Mouse (Mus musculus) hindbrain, embryonic 11.5 days (tissue): ENCODE results near the gene Tmem54. TPM values are rescaled to one million over a fixed set of nuclear protein-coding genes. Genes with fewer than 3 reads are reported as not detected.

Experiments used
- ATAC-seq: fragments of 200-750 bp; cut with Nextera tagmentation; 2 replicates; pipeline ENCODE4 v1.8.0; 2017; ENCODE audit warnings: mild to moderate bottlenecking, moderate TSS enrichment, moderate library complexity; ENCODE audit not compliant: low FRiP score
- DNase-seq: peaks from one replicate; pipeline ENCODE4 v3.0.0-alpha.2; 2015; ENCODE audit warnings: low spot score
- H3K27ac ChIP-seq: fragments of 300-500 bp; sonication (generic); 2 replicates; pipeline ENCODE4 v1.5.1; 2014; ENCODE audit warnings: mild to moderate bottlenecking, low read depth, low read length
- H3K27me3 ChIP-seq: fragments of 300-500 bp; sonication (generic); 2 replicates; pipeline ENCODE4 v1.6.1; 2014; ENCODE audit warnings: mild to moderate bottlenecking, low read length, moderate library complexity, mixed read lengths; ENCODE audit not compliant: control insufficient read depth, insufficient read depth
- H3K36me3 ChIP-seq: fragments of 300-500 bp; sonication (generic); 2 replicates; pipeline ENCODE4 v1.6.1; 2014; ENCODE audit warnings: mild to moderate bottlenecking, low read length, moderate library complexity, mixed read lengths; ENCODE audit not compliant: control insufficient read depth, insufficient read depth
- H3K4me1 ChIP-seq: fragments of 300-500 bp; sonication (generic); replicated peaks from 2 replicates; pipeline ENCODE4 v1.6.1; 2014; ENCODE audit warnings: low read length, mixed read lengths; ENCODE audit not compliant: control insufficient read depth, insufficient read depth
- H3K4me2 ChIP-seq: fragments of 300-500 bp; sonication (generic); replicated peaks from 2 replicates; pipeline ENCODE4 v1.6.1; 2014; ENCODE audit warnings: mild to moderate bottlenecking, low read depth, low read length
- H3K4me3 ChIP-seq: fragments of 300-500 bp; sonication (generic); 2 replicates; pipeline ENCODE4 v1.5.1; 2014; ENCODE audit warnings: low read depth, low read length
- H3K9ac ChIP-seq: fragments of 300-500 bp; sonication (generic); 2 replicates; pipeline ENCODE4 v1.6.1; 2014; ENCODE audit warnings: low read depth, low read length
- H3K9me3 ChIP-seq: fragments of 300-500 bp; sonication (generic); 2 replicates; pipeline ENCODE4 v1.6.1; 2016; ENCODE audit warnings: low read length; ENCODE audit not compliant: control insufficient read depth
- WGBS: fragments of 180-500 bp; shearing (Covaris S2); extraction: QIAGEN DNeasy Blood & Tissue Kit; methylation state at CpG from one replicate; pipeline ENCODE4 v1.1.7; 2014; 5-methylcytosine and 5-hydroxymethylcytosine counted together
- polyA plus RNA-seq: library from polyadenylated mRNA; unstranded; fragments of >200 nt; fragmentation: Nextera tagmentation; extraction: Ambion mirVana; gene quantifications from 2 replicates; pipeline ENCODE4 v1.2.1, GENCODE M21; 2014

Gene Tmem54
- polyA plus RNA-seq, 1 experiment from 2014 or later, result 1.4 TPM

GRCm38 (mm10) chr4:129110804-129111203 lies 5.5 kb downstream of the Tmem54 start:
- H3K9me3 ChIP-seq, result no peaks in the 10 kb centered on the region
- H3K27ac ChIP-seq, result no peak overlapping the region
- H3K36me3 ChIP-seq, result no peaks in the 10 kb centered on the region
- no peak overlapping the region for H3K4me2 ChIP-seq
- DNase-seq (no peak), ATAC-seq (no peak)
- H3K4me3 ChIP-seq, result no peak overlapping the region
- H3K27me3 ChIP-seq, result peaks cover 8% of the 10 kb centered on the region
- H3K4me1 ChIP-seq, result peaks cover 3% of the 10 kb centered on the region; the same call in 1 of the 2 replicates
- H3K9ac ChIP-seq, result no peak overlapping the region
- WGBS, result 86% methylated on average over 6 of the region's 6 CpGs

GRCm38 (mm10) chr4:129111350-129111749 lies 6.0 kb downstream of the Tmem54 start:
- Histone ChIP-seq H3K4me3 (no peak overlapping the region), H3K9me3 (no peaks in the 10 kb centered on the region), H3K27me3 (peaks cover 4% of the 10 kb centered on the region), H3K27ac (no peak overlapping the region), H3K4me2 (no peak overlapping the region), H3K9ac (no peak overlapping the region), H3K4me1 (peaks cover 3% of the 10 kb centered on the region; the same call in 1 of the 2 replicates), H3K36me3 (no peaks in the 10 kb centered on the region)
- 65% methylated on average over 11 of the region's 11 CpGs for WGBS
- DNase-seq (no peak), ATAC-seq (no peak)

GRCm38 (mm10) chr4:129112231-129112630 lies 6.9 kb downstream of the Tmem54 start:
- Histone ChIP-seq H3K4me3 (no peak overlapping the region), H3K36me3 (no peaks in the 10 kb centered on the region), H3K4me2 (no peak overlapping the region), H3K9ac (no peak overlapping the region), H3K4me1 (peaks cover 3% of the 10 kb centered on the region; the same call in 1 of the 2 replicates), H3K27me3 (no peaks in the 10 kb centered on the region; the same call in 1 of the 2 replicates), H3K9me3 (no peaks in the 10 kb centered on the region), H3K27ac (no peak overlapping the region)
- WGBS, result 64% methylated on average over 13 of the region's 13 CpGs
- ATAC-seq, result no peak
- DNase-seq, result no peak

- DNase-seq (peak; percentile 93), ATAC-seq (peak; percentile 90)
- H3K36me3 ChIP-seq, result no peaks in the 10 kb centered on the region
- H3K27me3 ChIP-seq, result no peaks in the 10 kb centered on the region
- peaks cover 3% of the 10 kb centered on the region; the same call in 1 of the 2 replicates for H3K4me1 ChIP-seq
- no peak overlapping the region for H3K4me2 ChIP-seq
- H3K4me3 ChIP-seq, result no peak overlapping the region
- no peaks in the 10 kb centered on the region for H3K9me3 ChIP-seq
- no peak overlapping the region for H3K27ac ChIP-seq
- 27% methylated on average over 28 of the region's 28 CpGs for WGBS
- no peak overlapping the region for H3K9ac ChIP-seq
Observed at GRCm38 (mm10) chr4:129113083-129113988, 8.0 kb downstream of the Tmem54 start.

- Histone ChIP-seq H3K9me3 (no peaks in the 10 kb centered on the region), H3K27ac (no peak overlapping the region), H3K27me3 (peaks cover 21% of the 10 kb centered on the region), H3K4me2 (no peak overlapping the region), H3K4me3 (no peak overlapping the region), H3K9ac (no peak overlapping the region), H3K36me3 (no peaks in the 10 kb centered on the region), H3K4me1 (peaks cover 11% of the 10 kb centered on the region)
- WGBS, result 93% methylated on average over 8 of the region's 8 CpGs
- DNase-seq (no peak), ATAC-seq (no peak)
Observed at GRCm38 (mm10) chr4:129116703-129117102, 11.4 kb downstream of the Tmem54 start.

GRCm38 (mm10) chr4:129117720-129118510 lies 12.6 kb downstream of the Tmem54 start:
- no peak overlapping the region for H3K4me2 ChIP-seq
- ATAC-seq, result no peak
- WGBS, result 86% methylated on average over 14 of the region's 14 CpGs
- no peaks in the 10 kb centered on the region for H3K9me3 ChIP-seq
- H3K27me3 ChIP-seq, result peaks cover 31% of the 10 kb centered on the region
- peaks cover 12% of the 10 kb centered on the region for H3K4me1 ChIP-seq
- no peak for DNase-seq
- no peak overlapping the region for H3K4me3 ChIP-seq
- H3K27ac ChIP-seq, result no peak overlapping the region
- H3K9ac ChIP-seq, result no peak overlapping the region
- no peaks in the 10 kb centered on the region for H3K36me3 ChIP-seq

GRCm38 (mm10) chr4:129119708-129120107 lies 14.4 kb downstream of the Tmem54 start:
- H3K4me3 ChIP-seq, result no peak overlapping the region
- no peak overlapping the region for H3K4me2 ChIP-seq
- no peaks in the 10 kb centered on the region for H3K9me3 ChIP-seq
- H3K4me1 ChIP-seq, result peaks cover 9% of the 10 kb centered on the region
- no peak for DNase-seq
- H3K9ac ChIP-seq, result no peak overlapping the region
- WGBS, result 79% methylated on average over 10 of the region's 10 CpGs
- H3K27ac ChIP-seq, result no peak overlapping the region
- no peak for ATAC-seq
- H3K27me3 ChIP-seq, result peaks cover 33% of the 10 kb centered on the region
- H3K36me3 ChIP-seq, result no peaks in the 10 kb centered on the region

GRCm38 (mm10) chr4:129120520-129121445 lies 15.4 kb downstream of the Tmem54 start:
- H3K4me2 ChIP-seq, result peak overlapping the region; percentile 85
- peak; percentile 79 for DNase-seq
- under 1% methylated on average over 46 of the region's 59 CpGs for WGBS
- no peaks in the 10 kb centered on the region for H3K9me3 ChIP-seq
- H3K27ac ChIP-seq, result peak overlapping the region; percentile 30; the same call in 1 of the 2 replicates
- peak overlapping the region; percentile 43 for H3K4me3 ChIP-seq
- H3K36me3 ChIP-seq, result no peaks in the 10 kb centered on the region
- H3K4me1 ChIP-seq, result peaks cover 9% of the 10 kb centered on the region; the same call in 1 of the 2 replicates
- H3K9ac ChIP-seq, result peak overlapping the region; percentile 47; the same call in 1 of the 2 replicates
- H3K27me3 ChIP-seq, result peaks cover 33% of the 10 kb centered on the region
- peak; percentile 31; the same call in 1 of the 2 replicates for ATAC-seq
